Mouse (Mus musculus): ENCODE data around the gene Flt3l.

GRCm38 (mm10) chr7:45112529-45112928 lies 23.7 kb downstream of the Flt3l start:
- TF ChIP-seq EP300 (IDR thresholded peaks at IDR 0.05; ENCODE audit: low read depth) (no peak), CTCF (IDR thresholded peaks at IDR 0.05; ENCODE audit: low read depth) (no peak)

All from liver, postnatal 0 days (tissue).